Mouse (Mus musculus) ES-E14 (cell line): ENCODE measurements around the gene Plac1. TPM values are rescaled to one million over a fixed set of nuclear protein-coding genes. Genes with fewer than 3 reads are reported as not detected.

Experiments
- DNase-seq: peaks from one replicate; pipeline ENCODE4 v3.0.0-alpha.2; 2013; ENCODE audit warnings: low read depth, low spot score
- H3K27ac ChIP-seq: 2 replicates; pipeline ENCODE4 v1.5.1; 2012; ENCODE audit warnings: low read depth, mild to moderate bottlenecking, low read length, moderate library complexity, mixed read lengths; ENCODE audit not compliant: poor library complexity, insufficient read depth, severe bottlenecking
- H3K36me3 ChIP-seq: 2 replicates; pipeline ENCODE4 v1.6.1; 2012; ENCODE audit warnings: mild to moderate bottlenecking, low read length, moderate library complexity, mixed read lengths; ENCODE audit not compliant: control insufficient read depth, poor library complexity, insufficient read depth, severe bottlenecking
- H3K4me1 ChIP-seq, 2 experiments: fragments of 150-350 bp in 1 of 2; sonication (generic) in 1 of 2; 2 replicates each; pipeline ENCODE4 v1.6.1; 2012; ENCODE audit warnings: low read length in 2 of 2, mild to moderate bottlenecking in 1 of 2, mixed read lengths in 1 of 2; ENCODE audit not compliant: control insufficient read depth in 2 of 2, insufficient read depth in 2 of 2, poor library complexity in 1 of 2
- H3K4me3 ChIP-seq, 2 experiments: fragments of 150-350 bp in 1 of 2; sonication (generic) in 1 of 2; 2 replicates each; pipeline ENCODE4 v1.5.1; 2012; ENCODE audit warnings: low read length in 2 of 2, low read depth in 1 of 2, mild to moderate bottlenecking in 1 of 2, mixed read lengths in 1 of 2; ENCODE audit not compliant: insufficient read depth in 1 of 2, poor library complexity in 1 of 2, severe bottlenecking in 1 of 2
- H3K9ac ChIP-seq: 2 replicates; pipeline ENCODE4 v1.6.1; 2012; ENCODE audit warnings: low read depth, mild to moderate bottlenecking, low read length, mixed read lengths; ENCODE audit not compliant: poor library complexity, insufficient read depth, severe bottlenecking
- H3K9me3 ChIP-seq: fragments of 150-350 bp; sonication (generic); 2 replicates; pipeline ENCODE4 v1.6.1; 2012; ENCODE audit warnings: low read depth, mild to moderate bottlenecking, low read length; ENCODE audit not compliant: control insufficient read depth, insufficient read depth
- CHD2 ChIP-seq: IDR thresholded peaks from 2 replicates; pipeline ENCODE4 v1.6.1; 2014; ENCODE audit warnings: mild to moderate bottlenecking, low read depth, low read length, inconsistent platforms
- HCFC1 ChIP-seq: IDR thresholded peaks from 2 replicates; pipeline ENCODE4 v1.6.1; 2012; ENCODE audit warnings: low read length, inconsistent platforms, borderline replicate concordance; ENCODE audit not compliant: insufficient read depth
- MAFK ChIP-seq: IDR thresholded peaks from 2 replicates; pipeline ENCODE4 v1.6.1; 2014; ENCODE audit warnings: mild to moderate bottlenecking, low read depth, low read length, inconsistent platforms; ENCODE audit not compliant: insufficient read depth
- ZC3H11A ChIP-seq: IDR thresholded peaks from 2 replicates; pipeline ENCODE4 v1.6.1; 2012; ENCODE audit warnings: low read depth, mild to moderate bottlenecking, inconsistent platforms, low read length, borderline replicate concordance
- ZNF384 ChIP-seq: IDR thresholded peaks from 2 replicates; pipeline ENCODE4 v1.6.1; 2012; ENCODE audit warnings: low read depth, low read length, inconsistent platforms
- in situ Hi-C, 2 experiments: fragments of 600-800 bp; cut with MboI; formaldehyde crosslinking; loops; one replicate each; pipeline ENCODE4 v1.15.1; 2025; ENCODE audit warnings: low sequenced_read_pairs in 2 of 2, inconsistent platforms in 1 of 2; ENCODE audit not compliant: unreplicated experiment in 2 of 2
- total RNA-seq: library from RNA; depleted of rRNA; stranded (reverse); fragments of 300-350 nt; gene quantifications from 2 replicates; pipeline ENCODE4 v1.2.3, GENCODE M21; 2012

The Plac1 gene
- total RNA-seq, 1 experiment: 5.7 TPM

GRCm38 (mm10) chrX:53059426-53060007, 180.4 kb downstream of the Plac1 start:
- Histone ChIP-seq H3K4me3 (no peak overlapping the region), H3K36me3 (no peaks in the 10 kb centered on the region), H3K4me1 (0 out of 4 replicates have a peak, but pooled peaks cover 0 to 2% of the 10 kb centered on the region in 2 experiments), H3K9ac (no peak overlapping the region), H3K9me3 (no peaks in the 10 kb centered on the region), H3K27ac (no peak overlapping the region)
- DNase-seq: no peak
- in situ Hi-C loops: no loop called here
- TF ChIP-seq CHD2 (no peak), MAFK (no peak), HCFC1 (no peak), ZC3H11A (no peak), ZNF384 (no peak)

- Histone ChIP-seq H3K36me3 (no peaks in the 10 kb centered on the region), H3K27ac (no peak overlapping the region), H3K9ac (no peak overlapping the region), H3K9me3 (no peaks in the 10 kb centered on the region), H3K4me3 (peak overlapping the region in 1 of 2 experiments; percentile 9; a peak in 1 of 4 replicates), H3K4me1 (0 out of 4 replicates have a peak, but pooled peaks cover 0 to 2% of the 10 kb centered on the region in 2 experiments)
- in situ Hi-C loops: no loop called here
- TF ChIP-seq CHD2: no peak
- TF ChIP-seq ZC3H11A: no peak
- no peak for TF ChIP-seq HCFC1
- TF ChIP-seq MAFK: no peak
- TF ChIP-seq ZNF384: no peak
- DNase-seq: no peak
These were observed 181.2 kb downstream of the Plac1 start for GRCm38 (mm10) chrX:53058459-53059280.

GRCm38 (mm10) chrX:53057760-53058090, 182.2 kb downstream of the Plac1 start:
- no peak for DNase-seq
- peaks cover 0 to 2% of the 10 kb centered on the region in 2 experiments; a peak in 1 of 4 replicates for H3K4me1 ChIP-seq
- no peaks in the 10 kb centered on the region for H3K9me3 ChIP-seq
- H3K27ac ChIP-seq: no peak overlapping the region
- H3K36me3 ChIP-seq: no peaks in the 10 kb centered on the region
- H3K4me3 ChIP-seq: no peak overlapping the region; a peak in 1 of 4 replicates
- TF ChIP-seq CHD2 (no peak), HCFC1 (no peak), ZC3H11A (no peak), ZNF384 (no peak), MAFK (no peak)
- no peak overlapping the region for H3K9ac ChIP-seq
- in situ Hi-C loops: no loop called here

- no peaks in the 10 kb centered on the region for H3K36me3 ChIP-seq
- H3K9ac ChIP-seq: peak overlapping the region; percentile 64
- in situ Hi-C loops: no loop called here
- H3K4me1 ChIP-seq: peaks cover 0 to 2% of the 10 kb centered on the region in 2 experiments; a peak in 1 of 4 replicates
- H3K9me3 ChIP-seq: no peaks in the 10 kb centered on the region
- TF ChIP-seq ZC3H11A (no peak), HCFC1 (no peak), CHD2 (no peak), MAFK (no peak), ZNF384 (no peak)
- H3K27ac ChIP-seq: no peak overlapping the region
- H3K4me3 ChIP-seq: peak overlapping the region; percentile 70 to 87
- DNase-seq: no peak
These were observed 182.7 kb downstream of the Plac1 start for GRCm38 (mm10) chrX:53057054-53057759.
